Mouse (Mus musculus) testis, postnatal 14 days (tissue): ENCODE data around the gene Fbxo7.
"Not testable (repeated sequence)": the region's sequence is repeated elsewhere in the genome, so short reads cannot be mapped to it uniquely, and the experiment has no call there.

Source experiments
- DNase-seq: peaks from one replicate; pipeline ENCODE4 v3.0.0; 2021; ENCODE audit warnings: low spot score

The Fbxo7 gene

GRCm38 (mm10) chr10:86021749-86022473, at the start of gene Fbxo7:
Gene Fbxo7 (plus strand): TSS chr10:86021972.
- peak; percentile 89 for DNase-seq

GRCm38 (mm10) chr10:85972915-85973314, 48.9 kb upstream of the Fbxo7 start:
- no peak for DNase-seq

GRCm38 (mm10) chr10:85989412-85990115, 32.2 kb upstream of the Fbxo7 start:
- no peak for DNase-seq

- no peak for DNase-seq
Measured at GRCm38 (mm10) chr10:85992412-85992811, 29.4 kb upstream of the Fbxo7 start.

GRCm38 (mm10) chr10:85993836-85994235, 27.9 kb upstream of the Fbxo7 start:
- no peak for DNase-seq

GRCm38 (mm10) chr10:85994543-85995104, 27.1 kb upstream of the Fbxo7 start:
- no peak for DNase-seq

GRCm38 (mm10) chr10:86000447-86000846, 21.3 kb upstream of the Fbxo7 start:
- no peak for DNase-seq

- DNase-seq: no peak
Measured at GRCm38 (mm10) chr10:86006455-86006854, 15.3 kb upstream of the Fbxo7 start.

GRCm38 (mm10) chr10:86009688-86010087, 12.1 kb upstream of the Fbxo7 start:
- DNase-seq: no peak

GRCm38 (mm10) chr10:86010636-86011035, 11.1 kb upstream of the Fbxo7 start:
- no peak for DNase-seq

GRCm38 (mm10) chr10:86011172-86011571, 10.6 kb upstream of the Fbxo7 start:
- no peak for DNase-seq

GRCm38 (mm10) chr10:86011781-86012180, 10.0 kb upstream of the Fbxo7 start, which contains the start of gene Bpifc:
Gene Bpifc (minus strand): TSS chr10:86011895.
- DNase-seq: no peak

GRCm38 (mm10) chr10:86017781-86018180, 4.0 kb upstream of the Fbxo7 start:
- DNase-seq: no peak

GRCm38 (mm10) chr10:86018813-86019212, 3.0 kb upstream of the Fbxo7 start:
- DNase-seq: no peak

- no peak for DNase-seq
Measured at GRCm38 (mm10) chr10:86021408-86021748, 394 bp upstream of the Fbxo7 start.

GRCm38 (mm10) chr10:86022474-86022816, 673 bp downstream of the Fbxo7 start:
- DNase-seq: no peak

GRCm38 (mm10) chr10:86023149-86023548, 1.4 kb downstream of the Fbxo7 start:
- no peak for DNase-seq

GRCm38 (mm10) chr10:86025906-86026305, 4.1 kb downstream of the Fbxo7 start:
- DNase-seq: no peak

GRCm38 (mm10) chr10:86026354-86026753, 4.6 kb downstream of the Fbxo7 start:
- no peak for DNase-seq

- not testable (repeated sequence) for DNase-seq
Measured at GRCm38 (mm10) chr10:86026807-86027206, 5.0 kb downstream of the Fbxo7 start.

GRCm38 (mm10) chr10:86030743-86031142, 9.0 kb downstream of the Fbxo7 start:
- DNase-seq: no peak

- no peak for DNase-seq
Measured at GRCm38 (mm10) chr10:86032517-86032916, 10.7 kb downstream of the Fbxo7 start.

- DNase-seq: peak; percentile 18
Measured at GRCm38 (mm10) chr10:86034007-86034728, 12.4 kb downstream of the Fbxo7 start.
